Mouse (Mus musculus) hindlimb bud, embryonic 11.5 days (tissue): ENCODE measurements around the gene Socs1.

Source experiments
- DNase-seq: peaks from one replicate; pipeline ENCODE4 v3.0.0-alpha.2; 2012; ENCODE audit warnings: low read depth, low spot score; ENCODE audit errors: extremely low spot score

Socs1 gene

DNA sequence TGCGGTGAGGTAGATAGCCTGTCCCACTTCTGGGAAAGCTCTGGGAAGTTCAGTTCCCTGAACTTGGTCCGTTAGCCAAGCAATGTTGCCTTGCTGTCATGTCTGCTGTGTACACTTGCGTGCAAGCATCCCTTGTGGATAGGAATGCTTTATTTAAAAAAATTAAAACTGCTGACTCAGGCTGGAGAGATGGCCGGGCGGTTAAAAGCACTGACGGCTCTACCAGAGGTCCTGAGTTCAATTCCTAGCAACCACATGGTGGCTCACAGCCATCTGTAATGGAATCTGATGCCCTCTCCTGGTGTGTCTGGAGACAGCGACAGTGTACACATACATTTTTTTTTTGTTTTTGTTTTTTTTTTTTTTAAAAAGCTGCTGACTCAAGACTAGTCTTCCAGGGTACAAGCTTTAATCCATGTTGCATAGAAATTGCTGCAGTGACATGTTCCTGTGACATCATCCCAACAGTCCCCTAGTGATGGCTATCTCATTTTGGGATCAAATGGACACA is 2.3 kb upstream of the Socs1 start:
- no peak for DNase-seq

DNA sequence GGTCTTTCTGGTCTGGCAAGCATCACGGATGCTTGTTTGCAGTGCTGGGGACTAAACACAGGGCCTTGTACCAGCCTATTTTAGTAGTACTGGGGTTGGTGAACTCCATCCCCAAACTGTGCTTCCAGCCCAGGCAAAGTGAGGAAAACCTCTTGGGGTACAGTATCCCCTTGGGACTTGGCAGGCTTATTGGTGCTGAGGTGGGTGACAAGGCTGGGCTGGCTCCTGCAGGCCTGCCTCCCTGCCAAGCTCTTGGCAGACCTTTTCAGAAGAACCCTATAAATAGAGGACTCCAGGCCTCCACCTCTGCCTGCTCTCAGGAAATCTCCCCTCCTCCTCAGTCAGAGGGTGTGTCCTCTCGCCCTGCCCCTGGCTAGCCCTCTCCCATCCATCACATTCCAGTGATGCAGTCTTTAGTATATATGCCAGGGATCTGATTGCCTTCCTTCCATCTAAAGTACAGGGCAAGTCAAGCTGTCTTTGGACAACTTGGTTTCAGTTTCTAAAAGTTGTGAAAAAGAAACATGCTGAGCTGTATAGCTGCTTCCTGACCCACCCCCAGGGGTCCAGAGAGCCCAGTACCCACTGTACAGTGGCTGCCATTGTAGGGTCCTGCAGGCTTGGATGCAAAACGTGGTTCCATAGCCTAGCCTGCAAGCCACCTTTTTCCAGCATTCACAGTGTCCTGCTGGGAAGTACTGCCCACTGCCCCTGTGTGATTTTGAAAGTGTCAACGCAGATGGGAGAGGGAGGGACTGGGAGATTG is 1.6 kb upstream of the Socs1 start:
- DNase-seq, result no peak

DNA sequence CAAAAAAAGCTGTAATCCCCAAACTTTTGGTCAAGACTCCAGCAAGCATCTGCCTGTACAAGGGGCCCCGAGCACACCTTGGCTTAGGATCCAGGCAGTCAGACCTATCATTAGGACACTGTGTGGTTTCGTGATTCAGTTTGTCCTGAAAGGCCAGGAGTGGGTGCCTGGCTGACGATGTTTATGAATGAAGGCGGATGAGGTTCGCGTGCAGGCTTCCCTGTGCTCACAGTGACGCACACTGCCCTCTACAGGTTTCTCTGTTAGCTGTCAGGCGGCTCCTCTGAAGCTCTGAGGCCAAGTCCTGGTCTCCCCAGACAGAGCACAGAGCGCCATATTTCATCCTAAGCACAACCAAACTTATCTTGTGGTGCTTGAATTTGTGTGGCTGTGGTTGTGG is 952 bp upstream of the Socs1 start:
- peak; percentile 85 for DNase-seq

DNA sequence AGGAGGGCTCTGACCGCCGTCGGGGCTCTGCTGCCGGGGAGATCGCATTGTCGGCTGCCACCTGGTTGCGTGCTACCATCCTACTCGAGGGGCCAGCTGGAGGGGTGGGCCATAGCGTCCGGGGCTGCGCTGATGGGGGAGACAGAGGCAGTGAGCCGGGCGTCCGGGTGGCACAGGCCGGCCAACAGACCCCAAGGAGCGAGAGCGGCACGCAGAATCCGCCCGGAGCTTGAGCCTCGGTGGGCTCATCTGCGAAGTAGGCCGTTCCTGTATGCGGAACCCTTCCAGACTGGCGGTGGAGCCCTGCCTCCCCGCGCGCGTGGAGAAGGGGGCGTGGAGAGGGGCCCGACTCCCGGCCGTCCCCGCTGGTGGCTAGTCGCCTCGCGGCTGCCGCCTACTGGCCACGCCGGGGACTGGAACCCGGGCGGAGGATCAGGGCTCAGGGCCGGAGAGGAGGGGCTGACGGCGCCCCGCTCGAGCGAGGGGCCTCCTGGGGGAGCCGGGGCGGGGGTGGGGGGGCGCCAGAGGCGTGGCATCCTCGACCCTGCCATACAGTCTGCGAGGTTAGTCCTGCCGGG is 454 bp downstream of the Socs1 start:
- DNase-seq, result peak; percentile 37

DNA sequence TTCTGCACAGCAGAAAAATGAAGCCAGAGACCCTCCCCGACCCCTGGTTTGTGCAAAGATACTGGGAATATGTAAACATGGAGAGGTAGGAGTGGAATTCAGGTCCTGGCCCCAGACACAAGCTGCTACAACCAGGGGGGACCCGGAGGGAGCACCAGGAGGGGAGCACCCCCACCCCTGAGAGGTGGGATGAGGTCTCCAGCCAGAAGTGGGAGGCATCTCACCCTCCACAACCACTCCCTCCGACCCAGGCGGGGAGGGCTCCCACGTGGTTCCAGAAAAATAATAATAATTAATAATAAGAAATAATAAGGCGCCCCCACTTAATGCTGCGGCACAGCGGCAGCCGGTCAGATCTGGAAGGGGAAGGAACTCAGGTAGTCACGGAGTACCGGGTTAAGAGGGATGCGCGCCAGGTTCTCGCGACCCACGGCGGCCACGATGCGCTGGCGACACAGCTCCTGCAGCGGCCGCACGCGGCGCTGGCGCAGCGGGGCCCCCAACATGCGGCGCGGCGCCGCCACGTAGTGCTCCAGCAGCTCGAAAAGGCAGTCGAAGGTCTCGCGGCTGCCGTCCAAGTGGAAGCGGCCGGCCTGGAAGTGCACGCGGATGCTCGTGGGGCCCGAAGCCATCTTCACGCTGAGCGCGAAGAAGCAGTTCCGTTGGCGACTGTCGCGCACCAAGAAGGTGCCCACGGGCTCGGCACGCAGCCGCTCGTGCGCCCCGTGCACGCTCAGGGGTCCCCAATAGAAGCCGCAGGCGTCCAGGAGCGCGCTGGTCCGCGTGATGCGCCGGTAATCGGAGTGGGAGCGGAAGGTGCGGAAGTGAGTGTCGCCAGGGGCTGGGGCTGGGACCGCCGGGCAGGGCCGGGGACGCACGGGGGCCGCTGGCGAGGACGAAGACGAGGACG is 1.2 kb downstream of the Socs1 start:
- DNase-seq, result no peak

DNA sequence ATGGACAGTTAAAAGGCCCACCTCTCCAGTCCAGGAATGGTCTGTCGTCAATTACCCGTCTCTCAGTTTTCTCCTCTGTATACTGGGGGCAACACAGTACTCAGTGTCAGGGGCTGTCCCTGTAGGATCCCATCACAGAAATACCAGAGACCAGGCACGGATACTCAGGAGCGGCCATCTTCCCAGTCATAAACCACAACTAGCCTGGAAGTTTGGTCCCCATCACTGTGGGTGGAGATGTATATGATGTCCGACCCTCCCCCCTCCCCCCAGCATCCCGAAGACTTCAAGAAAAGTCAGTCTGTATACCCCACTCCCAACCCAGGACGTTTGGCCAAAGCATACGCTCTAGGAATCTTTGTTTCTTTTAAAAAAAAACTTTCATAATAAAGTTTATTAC is 1.9 kb downstream of the Socs1 start:
- DNase-seq, result no peak

DNA sequence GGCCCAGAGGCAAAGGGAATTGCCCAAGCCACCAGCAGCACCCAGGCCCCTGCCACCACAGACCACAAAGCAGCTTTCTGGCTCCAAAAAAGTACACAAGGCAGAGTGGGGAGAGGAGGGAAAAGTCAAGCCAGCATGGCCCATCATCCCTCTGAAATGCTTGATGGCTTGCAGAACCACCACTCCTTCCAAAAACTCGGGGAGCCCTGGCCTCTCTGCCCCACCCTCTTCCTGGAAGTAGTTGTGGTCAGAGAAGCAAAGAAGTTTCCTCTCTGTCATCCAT is 2.2 kb downstream of the Socs1 start:
- no peak for DNase-seq

DNA sequence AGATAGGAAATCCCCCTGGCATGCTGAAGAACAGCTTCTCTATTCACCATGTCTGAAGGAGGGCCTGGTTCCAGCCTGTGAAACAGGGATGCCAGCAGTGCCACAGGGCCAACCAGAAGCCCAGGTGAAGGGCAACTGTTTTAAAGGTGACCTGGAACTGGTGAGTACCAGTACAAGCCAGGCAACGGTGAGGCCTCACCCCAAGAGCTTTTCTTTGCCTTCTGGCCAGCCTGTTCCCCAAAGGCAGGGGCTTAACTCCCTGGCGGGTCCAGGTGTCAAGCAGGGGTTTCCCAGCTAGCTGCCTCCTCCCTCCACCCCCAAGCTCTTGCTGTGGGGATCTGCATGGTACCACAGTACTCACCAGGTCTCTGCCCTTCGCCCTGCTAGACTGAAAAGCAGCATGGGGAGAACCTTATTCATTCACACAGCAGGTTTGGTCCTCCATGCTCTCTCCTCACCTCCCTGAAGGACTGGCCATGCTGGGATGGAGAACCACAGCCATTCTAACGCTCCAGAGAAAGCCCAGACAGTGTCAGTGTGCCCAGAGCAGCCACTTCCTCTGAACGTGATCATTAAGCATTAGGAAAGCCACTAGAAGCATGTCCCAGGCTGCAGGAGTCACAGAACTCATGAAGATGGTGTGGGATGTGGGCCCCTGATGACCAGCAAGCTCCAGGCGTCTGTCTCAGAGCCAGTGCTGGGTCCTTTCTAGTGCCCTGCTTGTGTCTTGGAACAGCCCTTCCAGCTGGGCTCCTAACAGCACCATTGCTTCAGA is 2.8 kb downstream of the Socs1 start:
- DNase-seq, result no peak

DNA sequence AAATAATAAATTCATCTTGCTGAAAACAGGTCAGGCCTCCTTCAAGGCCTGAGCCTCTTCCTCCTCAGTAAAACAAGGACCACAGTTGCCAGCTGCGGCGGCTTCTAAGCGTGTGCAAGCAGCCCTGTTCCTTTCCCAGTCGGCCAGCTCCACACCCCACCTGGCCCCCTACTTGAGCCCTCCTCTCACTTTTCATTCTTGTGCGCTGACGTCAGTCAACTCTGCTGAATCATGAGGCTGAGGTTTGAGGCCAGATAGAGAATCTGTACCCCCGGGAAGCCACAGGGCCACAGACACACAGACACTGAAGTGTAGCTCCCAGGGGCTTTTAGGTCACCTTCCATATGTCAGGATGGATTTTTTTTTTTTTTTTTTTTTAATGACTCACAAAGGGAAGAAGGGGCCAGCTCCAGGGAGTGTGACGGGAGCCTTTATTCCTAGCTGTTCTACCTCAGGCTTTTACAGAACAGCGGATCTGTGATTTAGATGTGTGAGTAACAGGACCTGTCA is 3.4 kb downstream of the Socs1 start:
- DNase-seq, result no peak

DNA sequence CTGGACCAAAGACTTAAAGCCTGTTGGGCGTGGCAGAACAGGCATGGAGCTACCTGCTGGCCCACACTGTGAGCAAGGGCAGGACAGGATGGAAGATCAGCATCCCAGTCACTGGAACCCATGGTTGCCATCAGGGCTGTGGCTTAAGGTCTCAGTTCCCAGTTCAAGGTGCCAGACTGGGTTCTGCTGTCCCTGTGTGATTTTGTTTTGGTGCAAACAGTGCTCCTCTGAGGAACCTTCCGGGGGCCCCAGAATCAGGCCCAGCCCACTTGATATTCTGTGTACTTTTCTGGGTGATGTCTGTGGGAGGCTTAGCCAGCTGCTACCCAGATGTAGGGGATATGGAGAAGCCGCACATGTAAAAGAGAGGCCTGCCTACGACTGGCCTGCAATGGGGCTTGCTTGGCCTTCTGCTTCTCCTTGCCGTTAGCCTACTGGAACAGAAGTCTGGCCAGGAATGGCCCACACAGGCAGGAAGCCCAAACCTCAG is 4.7 kb downstream of the Socs1 start:
- no peak for DNase-seq

DNA sequence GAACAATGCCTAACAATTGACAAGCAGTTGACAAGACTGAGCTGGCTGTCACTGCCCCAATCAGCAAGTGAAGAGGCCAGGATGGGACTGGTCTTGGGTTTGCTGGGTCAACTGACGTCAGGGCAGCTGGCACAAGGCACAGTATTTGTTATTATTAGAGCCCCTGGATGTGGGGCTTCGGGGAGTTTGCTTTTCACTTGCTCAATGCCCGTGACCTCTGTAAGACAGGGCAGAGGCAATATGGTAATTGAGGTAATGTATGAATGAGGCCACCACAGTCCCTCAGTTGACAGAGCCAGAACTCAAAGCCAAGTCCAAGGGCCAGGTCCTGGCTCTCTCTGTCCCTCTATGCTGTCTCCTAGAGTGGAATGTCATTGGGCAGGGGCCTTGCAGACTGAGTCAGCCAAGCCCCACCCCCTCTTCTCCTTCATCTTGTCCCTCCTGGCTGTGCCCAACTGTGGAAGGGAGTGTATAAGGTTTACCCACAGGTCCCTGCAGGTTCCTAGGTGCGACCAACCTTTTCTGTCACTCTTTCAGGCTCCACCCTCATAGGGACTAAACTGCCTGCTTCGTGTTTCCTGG is 7.7 kb downstream of the Socs1 start:
- no peak for DNase-seq

DNA sequence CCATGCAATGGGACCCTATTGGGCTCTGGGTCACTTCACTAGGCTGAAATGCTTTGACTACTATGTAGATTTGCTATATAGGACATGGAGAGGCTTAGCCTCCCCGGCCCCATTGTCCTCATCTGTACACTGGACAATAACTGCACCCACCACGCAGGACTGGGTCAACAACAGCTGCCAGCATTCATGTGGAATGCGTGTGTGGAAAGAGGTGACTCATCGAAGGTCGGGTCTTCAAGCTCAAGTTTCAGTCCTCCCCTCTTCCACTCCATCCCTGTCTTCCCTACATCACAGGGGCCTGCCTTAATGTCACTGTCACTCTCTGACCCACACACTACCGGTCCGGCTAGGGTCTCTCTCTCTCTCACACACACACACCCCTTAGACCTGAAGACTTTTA is 9.0 kb downstream of the Socs1 start:
- no peak for DNase-seq

DNA sequence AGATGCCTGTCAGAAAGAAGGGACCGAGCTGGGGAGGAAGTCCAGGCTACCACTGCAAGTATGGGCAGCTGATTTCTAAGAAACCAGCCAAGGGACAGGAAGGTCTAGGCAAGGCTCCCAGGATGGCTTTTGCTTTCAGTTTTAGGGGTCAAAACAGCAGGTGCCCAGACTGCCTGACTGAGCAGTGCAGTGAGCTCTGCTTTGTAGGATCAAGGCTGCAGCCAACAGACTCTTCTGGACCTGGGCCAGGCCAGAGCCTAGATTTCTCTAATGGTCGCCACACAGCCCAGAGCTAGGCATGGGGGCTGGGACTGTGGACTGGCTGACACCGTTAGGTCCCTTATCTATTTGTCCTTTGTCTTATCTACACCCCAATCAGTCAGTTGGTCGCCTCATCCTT is 10.6 kb downstream of the Socs1 start:
- no peak for DNase-seq

DNA sequence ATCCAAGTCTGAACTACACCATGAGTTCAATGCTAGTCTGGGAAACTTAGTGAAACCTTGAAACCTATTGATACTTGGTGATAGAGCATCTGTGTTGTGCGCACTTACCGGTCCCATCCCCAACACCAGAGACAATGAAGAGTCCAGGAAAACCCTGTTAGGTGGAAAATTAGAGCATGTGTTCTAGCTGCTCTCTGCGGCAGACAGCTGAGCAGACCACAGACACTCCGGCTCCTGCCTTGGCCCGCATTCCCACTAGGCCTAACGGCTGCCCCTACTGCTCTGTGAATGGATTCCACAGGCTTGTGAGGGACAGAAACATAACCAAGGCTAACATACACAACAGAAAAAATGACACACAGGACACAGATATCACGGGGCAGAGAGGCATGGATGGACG is 11.8 kb downstream of the Socs1 start:
- no peak for DNase-seq

DNA sequence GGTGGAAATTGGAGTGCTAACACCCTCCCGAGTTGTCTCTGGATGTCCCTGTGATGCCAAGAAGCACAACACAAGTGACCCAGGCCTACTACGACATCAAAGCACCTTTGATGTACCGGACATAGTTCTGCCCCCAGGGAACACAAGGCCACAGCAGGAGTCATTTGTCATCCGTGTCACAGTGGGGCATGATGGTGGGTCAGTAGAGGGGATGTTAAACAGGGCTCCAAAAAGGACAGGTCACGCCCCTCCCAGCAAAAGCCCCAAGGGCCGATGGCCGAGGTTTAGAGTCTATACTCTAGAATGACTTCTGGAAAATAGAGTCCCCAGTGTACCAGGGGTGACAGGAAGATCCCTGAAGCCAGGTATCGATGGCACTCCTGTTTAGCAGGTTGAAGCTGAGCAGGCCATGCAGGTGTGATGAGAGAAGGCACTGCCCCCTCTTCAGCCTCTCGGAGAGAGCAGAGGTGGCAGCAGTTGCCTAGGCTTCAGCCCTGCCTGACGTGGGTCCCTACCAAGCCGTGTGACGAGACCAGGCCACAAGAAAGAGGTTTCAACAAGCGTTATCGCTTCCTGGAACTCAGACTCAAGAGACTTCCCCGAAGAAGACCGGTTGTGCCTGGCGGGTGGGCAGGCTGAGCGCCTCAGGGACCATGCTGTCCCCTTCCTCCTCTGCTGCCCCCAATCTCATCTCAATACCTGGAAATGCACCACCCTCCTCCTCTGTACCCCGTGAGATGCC is 13.4 kb downstream of the Socs1 start:
- no peak for DNase-seq

DNA sequence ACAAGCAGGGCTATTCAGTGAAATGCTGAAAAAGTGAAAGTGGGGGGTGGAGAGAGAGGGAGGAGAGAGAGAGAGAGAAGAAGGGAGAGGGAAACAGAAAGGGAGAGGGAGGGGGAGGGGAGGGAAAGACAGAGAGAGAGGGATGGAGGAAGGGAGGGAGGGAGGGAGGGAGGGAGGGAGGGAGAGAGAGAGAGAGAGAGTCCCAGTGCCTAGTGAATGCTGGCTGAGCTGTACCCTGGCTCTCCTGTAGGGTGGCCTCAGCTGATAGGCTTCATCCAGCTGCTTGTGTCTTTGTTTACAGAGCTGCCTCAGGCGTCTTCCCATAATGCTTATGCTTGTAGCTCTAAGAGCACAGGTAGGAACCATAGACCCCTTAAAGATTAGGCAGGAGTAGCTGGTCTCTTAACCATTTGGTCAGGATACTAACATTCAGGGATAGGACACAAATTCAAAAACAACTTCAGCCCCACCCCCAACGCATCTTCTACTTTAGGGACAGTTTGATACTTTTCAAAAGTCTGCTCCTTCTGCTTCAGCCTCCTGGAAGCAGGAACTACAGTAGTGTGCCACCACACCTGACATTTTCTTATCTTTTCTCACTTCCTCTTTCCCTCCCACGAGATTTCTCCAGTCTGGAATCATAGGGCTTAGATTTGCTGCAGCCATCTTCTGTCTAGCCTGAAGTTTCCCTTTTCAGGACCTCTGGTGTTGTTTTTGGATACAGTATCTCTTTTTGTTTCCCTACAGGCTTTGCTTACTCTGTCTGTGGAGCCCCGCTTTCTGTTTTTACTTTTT is 14.6 kb downstream of the Socs1 start:
- no peak for DNase-seq

DNA sequence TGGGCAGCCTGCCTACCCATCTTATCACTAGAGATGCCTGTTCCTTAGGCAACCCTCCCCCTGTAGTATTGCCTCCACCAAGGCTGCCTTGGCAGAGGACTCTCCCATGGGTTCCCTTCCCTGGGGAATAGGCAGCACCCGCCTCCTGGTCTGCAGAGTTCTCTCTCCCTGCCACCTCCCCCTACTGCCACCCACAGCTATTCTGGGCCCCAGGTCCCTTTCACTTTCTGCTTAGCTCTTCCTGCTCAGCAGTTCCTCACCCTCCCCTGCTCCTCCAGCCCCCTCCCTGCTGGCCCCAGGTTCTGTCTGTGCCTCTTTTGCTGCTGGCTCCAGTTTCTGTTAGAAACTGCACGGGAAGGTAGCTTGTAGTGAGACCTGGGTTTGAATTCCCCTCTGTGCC is 15.7 kb downstream of the Socs1 start:
- no peak for DNase-seq

DNA sequence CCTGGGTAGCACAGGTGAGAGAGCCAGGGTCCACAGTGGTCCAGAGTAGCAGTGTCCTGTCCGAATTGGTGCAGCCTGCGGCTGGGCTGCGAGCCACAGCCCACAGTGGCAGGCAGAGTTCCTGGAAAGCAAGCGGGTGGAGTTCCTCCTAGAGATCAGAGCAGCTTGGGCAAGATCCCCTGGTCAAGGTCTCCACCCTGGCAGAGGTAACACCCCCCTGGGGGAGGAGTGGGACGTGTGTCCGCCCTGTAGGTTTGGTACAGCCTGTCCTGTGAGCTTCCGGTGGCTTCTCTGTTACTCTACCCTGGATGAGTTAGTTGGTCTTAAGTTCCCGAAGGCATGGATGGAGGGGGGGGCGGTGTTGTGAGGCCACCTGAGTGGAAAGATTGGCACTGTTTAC is 16.5 kb downstream of the Socs1 start:
- DNase-seq, result no peak

DNA sequence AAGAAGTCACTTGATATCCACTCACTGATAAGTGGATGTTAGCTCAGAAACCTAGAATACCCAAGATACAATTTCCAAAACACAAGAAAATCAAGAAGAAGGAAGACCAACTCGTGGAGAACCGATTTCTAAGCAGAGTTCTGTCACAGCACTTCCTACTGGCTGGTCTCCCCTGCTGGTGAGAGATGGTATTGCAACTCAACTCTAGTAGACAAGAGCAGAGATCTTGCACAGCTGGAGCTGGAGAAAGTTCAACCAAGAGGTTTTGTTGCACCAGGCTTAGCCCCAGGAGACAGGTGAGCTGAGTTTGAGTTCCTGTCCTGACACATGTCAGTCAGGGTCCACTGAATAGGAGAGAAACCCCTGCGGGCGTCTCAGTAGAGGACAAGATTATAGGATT is 18.2 kb downstream of the Socs1 start:
- DNase-seq, result peak; percentile 60
